8 mouse cellular contexts compared by ENCODE assay signal in the genomic region with DNA sequence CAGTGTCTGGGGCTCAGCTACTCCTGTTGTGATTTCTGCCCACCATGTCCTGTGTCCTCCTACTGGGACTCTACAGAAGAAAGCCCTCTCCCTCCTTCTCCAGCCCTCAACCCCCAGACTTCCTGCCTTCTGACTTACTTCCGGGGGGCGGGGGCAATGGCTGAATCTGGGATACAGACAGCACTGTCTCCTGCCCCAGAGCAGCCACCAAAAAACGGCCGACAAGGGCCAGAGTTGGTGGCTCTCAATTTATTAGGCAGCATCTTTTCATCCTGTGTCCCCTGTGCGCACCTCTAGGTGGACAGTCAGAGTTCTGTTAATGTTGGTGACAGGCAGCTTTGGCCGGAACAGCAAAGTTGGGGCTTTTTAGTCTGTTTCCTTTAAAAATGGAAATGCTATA.
A peak's percentile ranks its signal among the peaks of the same experiment; 100 is the strongest.
DNase-seq lines count a peak whose midpoint lies in the region; ATAC-seq and TF ChIP-seq lines count a peak whose summit lies in the region.

No protein-coding gene starts in this region.

- DNase-seq in layer of hippocampus, adult 2 months (ENCODE audit: low spot score in 2 of 2): no peak
- no peak for DNase-seq in layer of hippocampus, adult 11-12 months (ENCODE audit: low spot score)
- peak; percentile 46 for DNase-seq in hindbrain, embryonic 14.5 days (ENCODE audit: low spot score)
- peak; percentile 92 for DNase-seq in midbrain, embryonic 11.5 days (ENCODE audit: low spot score, missing footprints)
- DNase-seq in spleen, adult 18-20 months: no peak
- no peak for DNase-seq in spleen, postnatal 4 days (ENCODE audit: low spot score in 2 of 2)
- DNase-seq in lung, postnatal 14 days: no peak

- peak overlapping the region; percentile 78 for H3K4me3 ChIP-seq in layer of hippocampus, adult 2 months
- H3K4me3 ChIP-seq in embryonic facial prominence, embryonic 15.5 days (replicated peaks): peak overlapping the region; percentile 44
- peak overlapping the region; percentile 56 for H3K4me3 ChIP-seq in hindbrain, embryonic 14.5 days (replicated peaks; ENCODE audit: low read length)
- H3K4me3 ChIP-seq in midbrain, embryonic 11.5 days (ENCODE audit: low read depth, low read length): peak overlapping the region; percentile 45

- H3K27ac ChIP-seq in layer of hippocampus, adult 2 months: peak overlapping the region; percentile 96
- peak overlapping the region; percentile 71 for H3K27ac ChIP-seq in embryonic facial prominence, embryonic 15.5 days (replicated peaks)
- peak overlapping the region; percentile 99 for H3K27ac ChIP-seq in hindbrain, embryonic 14.5 days
- peak overlapping the region; percentile 87 for H3K27ac ChIP-seq in midbrain, embryonic 11.5 days (ENCODE audit: low read depth, low read length)

- TF ChIP-seq CTCF in layer of hippocampus, adult 2 months (conservative IDR thresholded peaks at IDR 0.05): no peak; the same call in 1 of the 2 replicates

- 0 out of 2 replicates have a peak, but pooled peaks cover 3% of the 10 kb centered on the region for H3K27me3 ChIP-seq in embryonic facial prominence, embryonic 15.5 days
- H3K27me3 ChIP-seq in hindbrain, embryonic 14.5 days (ENCODE audit: control insufficient read depth, insufficient read depth, low read length): no peaks in the 10 kb centered on the region
- H3K27me3 ChIP-seq in midbrain, embryonic 11.5 days (ENCODE audit: control insufficient read depth, insufficient read depth, low read length): no peaks in the 10 kb centered on the region

- ATAC-seq in embryonic facial prominence, embryonic 15.5 days (ENCODE audit: insufficient number of reproducible peaks, low FRiP score, low TSS enrichment, low read depth): no peak
- ATAC-seq in hindbrain, embryonic 14.5 days (ENCODE audit: low FRiP score): no peak
- peak; percentile 55 for ATAC-seq in midbrain, embryonic 11.5 days (ENCODE audit: low FRiP score)

- no peaks in the 10 kb centered on the region for H3K9me3 ChIP-seq in embryonic facial prominence, embryonic 15.5 days (replicated peaks)
- no peaks in the 10 kb centered on the region for H3K9me3 ChIP-seq in hindbrain, embryonic 14.5 days (ENCODE audit: control insufficient read depth, low read length)
- no peaks in the 10 kb centered on the region for H3K9me3 ChIP-seq in midbrain, embryonic 11.5 days (ENCODE audit: control insufficient read depth, low read length)

- peak overlapping the region; percentile 26; the same call in 1 of the 2 replicates for H3K9ac ChIP-seq in embryonic facial prominence, embryonic 15.5 days
- peak overlapping the region; percentile 91 for H3K9ac ChIP-seq in hindbrain, embryonic 14.5 days
- peak overlapping the region; percentile 83 for H3K9ac ChIP-seq in midbrain, embryonic 11.5 days (ENCODE audit: low read length)

- 10% methylated on average over 6 of the region's 6 CpGs for WGBS in embryonic facial prominence, embryonic 15.5 days
- WGBS in hindbrain, embryonic 14.5 days: 8% methylated on average over 6 of the region's 6 CpGs
- WGBS in midbrain, embryonic 11.5 days: 6% methylated on average over 6 of the region's 6 CpGs

- H3K36me3 ChIP-seq in embryonic facial prominence, embryonic 15.5 days: no peaks in the 10 kb centered on the region
- no peaks in the 10 kb centered on the region for H3K36me3 ChIP-seq in hindbrain, embryonic 14.5 days (replicated peaks; ENCODE audit: control insufficient read depth, insufficient read depth)
- no peaks in the 10 kb centered on the region for H3K36me3 ChIP-seq in midbrain, embryonic 11.5 days (ENCODE audit: control insufficient read depth, insufficient read depth, low read length)

- peaks cover 20% of the 10 kb centered on the region for H3K4me1 ChIP-seq in embryonic facial prominence, embryonic 15.5 days
- H3K4me1 ChIP-seq in hindbrain, embryonic 14.5 days (replicated peaks; ENCODE audit: control insufficient read depth, insufficient read depth, low read length): peaks cover 55% of the 10 kb centered on the region
- H3K4me1 ChIP-seq in midbrain, embryonic 11.5 days (ENCODE audit: control insufficient read depth, insufficient read depth, low read length): peaks cover 17% of the 10 kb centered on the region

- H3K4me2 ChIP-seq in embryonic facial prominence, embryonic 15.5 days (replicated peaks): peak overlapping the region; percentile 76
- peak overlapping the region; percentile 95 for H3K4me2 ChIP-seq in hindbrain, embryonic 14.5 days (replicated peaks)
- H3K4me2 ChIP-seq in midbrain, embryonic 11.5 days: peak overlapping the region; percentile 85

Comparison
In these comparisons a context has a peak if more than half of its experiments do, and no peak if none do; other contexts are left out.
1. DNase-seq: peak in hindbrain, embryonic 14.5 days (single experiment) and midbrain, embryonic 11.5 days (single experiment); none in layer of hippocampus, adult 2 months (0 of 2), layer of hippocampus, adult 11-12 months (single experiment), spleen, adult 18-20 months (0 of 2), spleen, postnatal 4 days (0 of 2) and lung, postnatal 14 days (single experiment).
2. H3K9ac ChIP-seq: peak in every context shown above with its lines; median percentile 91 in hindbrain, embryonic 14.5 days; 83 in midbrain, embryonic 11.5 days; 26 in embryonic facial prominence, embryonic 15.5 days.
3. Peak in every context shown above with its lines, with median percentiles within 50 percentile points of each other: H3K27ac ChIP-seq, H3K4me3 ChIP-seq and H3K4me2 ChIP-seq.